Mouse (Mus musculus) liver, embryonic 14.5 days (tissue): ENCODE results near the gene Tada3.

Source experiments
- CTCF ChIP-seq: IDR thresholded peaks from 2 replicates; pipeline ENCODE4 v1.5.1; 2016; ENCODE audit warnings: antibody characterized with exemption, low read depth, control low read depth
- EP300 ChIP-seq: IDR thresholded peaks from 2 replicates; pipeline ENCODE4 v1.6.1; 2016; ENCODE audit warnings: antibody characterized with exemption, low read depth

GRCm38 (mm10) chr6:113426696-113427095, 49.0 kb upstream of the Tada3 start:
- TF ChIP-seq CTCF (no peak), EP300 (no peak)
